Mouse (Mus musculus): ENCODE data around the gene Muc15. TPM values are rescaled to one million over a fixed set of nuclear protein-coding genes. Genes with fewer than 3 reads are reported as not detected.

Gene Muc15
- polyA plus RNA-seq, 1 experiment from 2014 or later = not detected

Other genes starting within 250 kb of the Muc15 start
- 0.19 TPM in 1 of 2 replicates, not detected in the other for gene Slc5a12, start 124.0 kb upstream of the Muc15 start, polyA plus RNA-seq (2015; fragmentation: Nextera tagmentation; extraction: Ambion mirVana)
- gene Ano3, start 229.6 kb downstream of the Muc15 start, polyA plus RNA-seq (2015; fragmentation: Nextera tagmentation; extraction: Ambion mirVana) = 0.74 and 1.6 TPM in 2 replicates

Data from neural tube, embryonic 13.5 days (tissue).